Mouse (Mus musculus): ENCODE results near the gene B130006D01Rik.
"Not testable (repeated sequence)": the region's sequence is repeated elsewhere in the genome, so short reads cannot be mapped to it uniquely, and the experiment has no call there.

B130006D01Rik gene

GRCm38 (mm10) chr11:95713225-95713810, 10.1 kb upstream of the B130006D01Rik start:
- DNase-seq (ENCODE audit: inconsistent age in 2 of 2, low spot score in 1 of 2) = peak; percentile 64 to 85

- DNase-seq (ENCODE audit: inconsistent age in 2 of 2, low spot score in 1 of 2) = peak in 1 of 2 experiments; percentile 26
These were observed 9.6 kb upstream of the B130006D01Rik start for GRCm38 (mm10) chr11:95713811-95714241.

- no peak for DNase-seq (ENCODE audit: inconsistent age in 2 of 2, low spot score in 1 of 2)
These were observed 9.0 kb upstream of the B130006D01Rik start for GRCm38 (mm10) chr11:95714411-95714810.

GRCm38 (mm10) chr11:95716136-95716535, 7.3 kb upstream of the B130006D01Rik start:
- DNase-seq (ENCODE audit: inconsistent age in 2 of 2, low spot score in 1 of 2) = no peak

GRCm38 (mm10) chr11:95719356-95719755, 4.0 kb upstream of the B130006D01Rik start:
- DNase-seq (ENCODE audit: inconsistent age in 2 of 2, low spot score in 1 of 2) = no peak

GRCm38 (mm10) chr11:95724466-95724865, 1.1 kb downstream of the B130006D01Rik start:
- DNase-seq (ENCODE audit: inconsistent age in 2 of 2, low spot score in 1 of 2) = no peak

GRCm38 (mm10) chr11:95726156-95726555, 2.8 kb downstream of the B130006D01Rik start:
- DNase-seq (ENCODE audit: inconsistent age in 2 of 2, low spot score in 1 of 2) = no peak

GRCm38 (mm10) chr11:95727947-95728346, 4.6 kb downstream of the B130006D01Rik start:
- no peak for DNase-seq (ENCODE audit: inconsistent age in 2 of 2, low spot score in 1 of 2)

- no peak for DNase-seq (ENCODE audit: inconsistent age in 2 of 2, low spot score in 1 of 2)
These were observed 5.8 kb downstream of the B130006D01Rik start for GRCm38 (mm10) chr11:95728916-95729907.

GRCm38 (mm10) chr11:95734485-95734884, 11.1 kb downstream of the B130006D01Rik start:
- DNase-seq (ENCODE audit: inconsistent age in 2 of 2, low spot score in 1 of 2) = no peak

- DNase-seq (ENCODE audit: inconsistent age in 2 of 2, low spot score in 1 of 2) = peak; percentile 31 to 57
These were observed 14.4 kb downstream of the B130006D01Rik start for GRCm38 (mm10) chr11:95737811-95738210.

GRCm38 (mm10) chr11:95744521-95744920, 21.1 kb downstream of the B130006D01Rik start:
- DNase-seq (ENCODE audit: inconsistent age in 2 of 2, low spot score in 1 of 2) = peak; percentile 40 to 60

GRCm38 (mm10) chr11:95746821-95747220, 23.4 kb downstream of the B130006D01Rik start:
- DNase-seq (ENCODE audit: inconsistent age in 2 of 2, low spot score in 1 of 2) = no peak

GRCm38 (mm10) chr11:95748331-95748730, 24.9 kb downstream of the B130006D01Rik start:
- no peak for DNase-seq (ENCODE audit: inconsistent age in 2 of 2, low spot score in 1 of 2)

- DNase-seq (ENCODE audit: inconsistent age in 2 of 2, low spot score in 1 of 2) = no peak
These were observed 26.2 kb downstream of the B130006D01Rik start for GRCm38 (mm10) chr11:95749619-95750018.

GRCm38 (mm10) chr11:95750995-95751394, 27.6 kb downstream of the B130006D01Rik start:
- DNase-seq (ENCODE audit: inconsistent age in 2 of 2, low spot score in 1 of 2) = peak; percentile 72 to 93

GRCm38 (mm10) chr11:95755137-95755536, 31.8 kb downstream of the B130006D01Rik start:
- DNase-seq (ENCODE audit: inconsistent age in 2 of 2, low spot score in 1 of 2) = not testable (repeated sequence)

GRCm38 (mm10) chr11:95760521-95760920, 37.1 kb downstream of the B130006D01Rik start:
- no peak for DNase-seq (ENCODE audit: inconsistent age in 2 of 2, low spot score in 1 of 2)

GRCm38 (mm10) chr11:95762996-95763395, 39.6 kb downstream of the B130006D01Rik start:
- peak in 1 of 2 experiments; percentile 59 for DNase-seq (ENCODE audit: inconsistent age in 2 of 2, low spot score in 1 of 2)

GRCm38 (mm10) chr11:95764806-95765205, 41.4 kb downstream of the B130006D01Rik start:
- no peak for DNase-seq (ENCODE audit: inconsistent age in 2 of 2, low spot score in 1 of 2)

GRCm38 (mm10) chr11:95765334-95765733, 41.9 kb downstream of the B130006D01Rik start:
- DNase-seq (ENCODE audit: inconsistent age in 2 of 2, low spot score in 1 of 2) = no peak

GRCm38 (mm10) chr11:95768244-95768643, 44.9 kb downstream of the B130006D01Rik start:
- no peak for DNase-seq (ENCODE audit: inconsistent age in 2 of 2, low spot score in 1 of 2)

Data from adrenal gland, adult (tissue).